Mouse (Mus musculus): ENCODE results near the gene Cnot3.
"Not testable (repeated sequence)": the region's sequence is repeated elsewhere in the genome, so short reads cannot be mapped to it uniquely, and the experiment has no call there.

- not testable (repeated sequence) for TF ChIP-seq EP300 (optimal IDR thresholded peaks at IDR 0.05); CTCF (IDR thresholded peaks at IDR 0.05; ENCODE audit: low read depth)
Observed at GRCm38 (mm10) chr7:3694949-3695305, 49.9 kb downstream of the Cnot3 start.
